Mouse (Mus musculus): ENCODE results near the gene Ankrd66. TPM values are rescaled to one million over a fixed set of nuclear protein-coding genes. Genes with fewer than 3 reads are reported as not detected.
"Not testable (repeated sequence)": the region's sequence is repeated elsewhere in the genome, so short reads cannot be mapped to it uniquely, and the experiment has no call there.

Ankrd66 gene
- polyA plus RNA-seq, 1 experiment: 0.21 TPM

GRCm38 (mm10) chr17:43536841-43537240 lies 6.6 kb downstream of the Ankrd66 start:
- not testable (repeated sequence) for DNase-seq (ENCODE audit: low spot score)

- DNase-seq (ENCODE audit: low spot score): no peak
These were observed 8.8 kb downstream of the Ankrd66 start for GRCm38 (mm10) chr17:43534362-43535222.

- DNase-seq (ENCODE audit: low spot score): no peak
These were observed 12.2 kb downstream of the Ankrd66 start for GRCm38 (mm10) chr17:43531192-43531591.

GRCm38 (mm10) chr17:43530507-43530906 lies 12.9 kb downstream of the Ankrd66 start:
- no peak for DNase-seq (ENCODE audit: low spot score)

GRCm38 (mm10) chr17:43520166-43520565 lies 23.3 kb downstream of the Ankrd66 start:
- DNase-seq (ENCODE audit: low spot score): no peak

- no peak for DNase-seq (ENCODE audit: low spot score)
These were observed 24.6 kb downstream of the Ankrd66 start for GRCm38 (mm10) chr17:43518644-43519409.

GRCm38 (mm10) chr17:43510782-43511181 lies 32.7 kb downstream of the Ankrd66 start:
- no peak for DNase-seq (ENCODE audit: low spot score)

- DNase-seq (ENCODE audit: low spot score): no peak
These were observed 38.9 kb downstream of the Ankrd66 start for GRCm38 (mm10) chr17:43504594-43504934.

- DNase-seq (ENCODE audit: low spot score): no peak
These were observed 39.4 kb downstream of the Ankrd66 start for GRCm38 (mm10) chr17:43503861-43504593.

- no peak for DNase-seq (ENCODE audit: low spot score)
These were observed 40.8 kb downstream of the Ankrd66 start, which contains the start of gene Mep1a for GRCm38 (mm10) chr17:43502592-43502991. Gene Mep1a (minus strand): TSS chr17:43502812.

GRCm38 (mm10) chr17:43501631-43502030 lies 41.8 kb downstream of the Ankrd66 start:
- no peak for DNase-seq (ENCODE audit: low spot score)

- DNase-seq (ENCODE audit: low spot score): no peak
These were observed 42.2 kb downstream of the Ankrd66 start for GRCm38 (mm10) chr17:43501223-43501622.

- no peak for DNase-seq (ENCODE audit: low spot score)
These were observed 42.9 kb downstream of the Ankrd66 start for GRCm38 (mm10) chr17:43500513-43500912.

GRCm38 (mm10) chr17:43497521-43497920 lies 45.9 kb downstream of the Ankrd66 start:
- DNase-seq (ENCODE audit: low spot score): no peak

- no peak for DNase-seq (ENCODE audit: low spot score)
These were observed 47.9 kb downstream of the Ankrd66 start for GRCm38 (mm10) chr17:43495502-43495901.

GRCm38 (mm10) chr17:43490371-43490770 lies 53.1 kb downstream of the Ankrd66 start:
- not testable (repeated sequence) for DNase-seq (ENCODE audit: low spot score)

GRCm38 (mm10) chr17:43488439-43489151 lies 54.8 kb downstream of the Ankrd66 start:
- no peak for DNase-seq (ENCODE audit: low spot score)

GRCm38 (mm10) chr17:43485982-43486381 lies 57.5 kb downstream of the Ankrd66 start:
- no peak for DNase-seq (ENCODE audit: low spot score)
